Mouse (Mus musculus) G1E-ER4 (cell line): ENCODE measurements around the gene Per1. TPM values are rescaled to one million over a fixed set of nuclear protein-coding genes. Genes with fewer than 3 reads are reported as not detected.

Experiments
- GATA1 ChIP-seq: IDR thresholded peaks from one replicate; pipeline ENCODE4 v1.8.0; 2012; ENCODE audit warnings: low read length, inconsistent platforms
- polyA plus RNA-seq: library from polyadenylated mRNA; stranded (reverse); fragments of >175 nt; gene quantifications from 2 replicates; pipeline ENCODE4 v1.2.3, GENCODE M21; 2012

Per1 gene
- polyA plus RNA-seq, 1 experiment = 25.0 TPM

DNA sequence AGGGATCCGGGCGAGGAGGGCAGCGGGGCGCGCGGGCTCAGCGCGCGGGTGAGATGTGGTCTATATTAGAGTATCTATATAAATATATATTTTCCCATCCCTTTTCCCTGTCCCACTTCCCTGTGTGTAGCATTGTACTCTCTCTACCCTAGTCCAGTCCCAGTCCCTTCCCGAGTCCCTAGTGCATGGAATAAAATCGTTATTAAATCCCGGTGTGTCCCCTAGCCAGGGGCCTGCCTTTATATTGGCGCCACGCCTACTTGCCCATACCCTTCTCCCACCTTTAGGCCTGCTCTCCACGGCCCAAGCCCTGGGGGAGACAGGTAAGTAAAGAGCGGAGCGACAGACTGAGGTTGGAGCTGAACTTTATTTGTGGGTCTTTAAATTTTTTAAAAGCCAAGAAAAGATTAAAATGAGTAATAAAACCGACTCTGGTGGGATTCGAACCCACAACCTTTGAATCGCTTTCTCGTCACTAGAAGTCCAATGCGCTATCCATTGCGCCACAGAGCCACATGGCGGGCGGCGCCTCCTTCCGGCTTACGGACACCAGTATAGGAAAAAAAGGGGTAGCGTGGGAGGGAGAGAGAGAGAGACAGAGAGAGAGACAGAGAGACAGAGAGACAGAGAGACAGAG is 28.2 kb downstream of the Per1 start:
- no peak for TF ChIP-seq GATA1

DNA sequence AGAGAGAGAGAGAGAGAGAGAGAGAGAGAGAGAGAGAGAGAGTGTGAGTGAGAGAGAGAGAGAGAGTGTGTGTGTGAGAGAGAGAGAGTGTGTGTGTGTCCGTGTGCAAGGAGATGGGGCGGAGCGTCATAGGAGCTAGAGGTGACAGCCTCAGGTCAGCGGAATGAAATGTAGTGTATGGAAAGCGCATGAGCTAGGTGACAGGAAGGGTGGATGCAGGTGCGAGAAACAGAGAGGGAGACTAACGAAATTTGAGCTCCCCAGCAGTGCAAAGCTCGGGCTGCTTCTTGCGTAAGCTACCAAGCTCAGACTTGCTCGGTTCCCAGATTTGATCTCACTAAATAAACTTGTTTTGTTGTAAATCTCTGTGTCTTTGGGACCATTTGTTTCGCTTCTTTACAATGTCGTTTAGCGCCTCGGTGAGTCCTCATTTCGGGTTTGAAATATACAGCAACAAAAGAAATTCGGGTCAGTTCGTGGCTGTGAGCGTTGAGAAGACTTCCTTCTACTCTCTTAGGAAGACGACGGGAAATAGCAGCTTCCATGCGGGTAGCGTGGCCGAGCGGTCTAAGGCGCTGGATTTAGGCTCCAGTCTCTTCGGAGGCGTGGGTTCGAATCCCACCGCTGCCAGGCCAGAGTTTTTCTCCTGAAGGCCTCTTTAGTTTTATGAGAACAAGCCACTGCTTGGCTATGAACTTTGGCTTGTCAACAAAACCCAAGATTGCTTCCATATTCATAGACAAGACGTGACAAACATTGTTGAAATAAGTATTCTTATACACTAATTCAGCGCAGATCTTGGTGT is 28.9 kb downstream of the Per1 start:
- TF ChIP-seq GATA1 = no peak

DNA sequence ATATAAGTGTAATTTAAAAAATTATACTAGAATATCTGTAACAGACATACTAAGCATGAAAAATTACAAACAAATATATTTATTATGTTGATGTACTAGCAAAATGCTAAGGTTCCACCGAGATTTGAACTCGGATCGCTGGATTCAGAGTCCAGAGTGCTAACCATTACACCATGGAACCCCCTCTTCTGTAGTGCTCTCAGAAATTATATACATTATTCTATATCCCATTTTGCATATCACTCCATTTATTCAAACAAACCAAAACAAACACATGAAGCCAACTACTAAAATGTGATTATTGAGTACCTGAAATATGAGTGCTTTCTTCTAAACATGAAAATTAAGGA is 29.5 kb downstream of the Per1 start:
- TF ChIP-seq GATA1 = no peak

GRCm38 (mm10) chr11:69125041-69125851 is 30.2 kb downstream of the Per1 start:
- TF ChIP-seq GATA1 = no peak

- TF ChIP-seq GATA1 = no peak
These were observed 30.7 kb downstream of the Per1 start, which contains the start of gene Aloxe3 for GRCm38 (mm10) chr11:69125852-69125918. Aloxe3 (plus strand) TSS chr11:69125896.

GRCm38 (mm10) chr11:69125919-69126705 is 31.1 kb downstream of the Per1 start:
- no peak for TF ChIP-seq GATA1

DNA sequence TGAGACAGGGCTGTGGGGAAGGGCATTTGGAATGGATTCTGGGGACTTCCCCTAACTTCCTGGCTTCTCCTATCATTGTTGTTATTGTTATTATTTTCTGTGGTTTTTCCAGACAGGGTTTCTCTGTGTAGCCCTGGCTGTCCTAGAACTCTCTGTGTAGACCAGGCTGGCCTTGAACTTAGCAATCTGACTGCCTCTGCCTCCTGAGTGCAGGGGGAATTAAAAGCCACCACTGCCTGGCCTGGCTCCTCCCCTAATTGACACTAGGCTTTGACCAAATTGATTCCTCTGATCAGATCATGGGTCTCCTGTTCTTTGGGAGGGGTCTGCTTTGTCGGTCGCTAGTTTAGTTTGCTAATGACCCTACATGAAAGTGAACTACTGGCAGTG is 31.7 kb downstream of the Per1 start:
- no peak for TF ChIP-seq GATA1

GRCm38 (mm10) chr11:69128426-69129122 is 33.6 kb downstream of the Per1 start:
- TF ChIP-seq GATA1 = no peak

DNA sequence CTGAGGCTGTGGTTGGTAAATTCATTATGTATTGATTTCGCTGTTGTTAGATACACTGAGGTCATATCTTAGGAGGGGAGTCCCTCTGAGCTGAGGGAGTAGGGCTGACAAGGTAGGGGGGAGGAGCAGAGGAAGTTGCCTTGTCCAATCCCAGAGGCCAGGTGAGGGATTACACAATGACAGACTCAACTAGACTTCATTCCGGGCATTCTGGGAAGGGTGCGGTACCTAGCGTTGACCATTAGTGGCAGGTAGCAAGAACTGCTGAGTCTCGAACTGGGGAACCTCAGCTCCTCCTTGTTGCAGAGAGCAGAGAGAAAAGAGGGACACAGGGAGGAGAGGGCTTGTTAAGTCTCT is 38.5 kb downstream of the Per1 start:
- TF ChIP-seq GATA1 = no peak

GRCm38 (mm10) chr11:69133923-69134621 is 39.1 kb downstream of the Per1 start:
- no peak for TF ChIP-seq GATA1

- TF ChIP-seq GATA1 = no peak
These were observed 39.6 kb downstream of the Per1 start for GRCm38 (mm10) chr11:69134622-69134968.

- no peak for TF ChIP-seq GATA1
These were observed 40.3 kb downstream of the Per1 start for GRCm38 (mm10) chr11:69135361-69135760.

- TF ChIP-seq GATA1 = no peak
These were observed 52.5 kb downstream of the Per1 start for GRCm38 (mm10) chr11:69147546-69147945.

DNA sequence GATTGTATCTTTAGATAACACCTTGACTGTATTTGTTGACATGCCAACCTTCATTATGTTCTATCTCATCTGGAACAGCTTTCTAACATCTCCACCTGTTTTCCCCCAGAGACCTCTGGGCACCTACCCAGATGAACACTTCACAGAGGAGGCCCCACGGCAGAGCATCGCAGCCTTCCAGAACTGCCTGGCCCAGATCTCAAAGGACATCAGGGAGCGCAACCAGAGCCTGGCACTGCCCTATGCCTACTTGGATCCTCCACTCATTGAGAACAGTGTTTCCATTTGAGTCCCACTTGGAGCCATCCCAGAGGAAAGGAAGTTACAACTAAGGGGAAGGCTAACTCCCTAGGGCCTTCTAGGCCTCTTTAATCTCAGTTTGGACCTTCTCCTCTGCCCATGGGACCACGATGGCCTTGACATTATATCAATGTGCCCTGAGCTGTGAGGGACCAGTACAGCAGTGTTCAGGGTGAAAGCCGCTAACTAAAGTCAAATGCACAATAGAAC is 53.5 kb downstream of the Per1 start:
- no peak for TF ChIP-seq GATA1

DNA sequence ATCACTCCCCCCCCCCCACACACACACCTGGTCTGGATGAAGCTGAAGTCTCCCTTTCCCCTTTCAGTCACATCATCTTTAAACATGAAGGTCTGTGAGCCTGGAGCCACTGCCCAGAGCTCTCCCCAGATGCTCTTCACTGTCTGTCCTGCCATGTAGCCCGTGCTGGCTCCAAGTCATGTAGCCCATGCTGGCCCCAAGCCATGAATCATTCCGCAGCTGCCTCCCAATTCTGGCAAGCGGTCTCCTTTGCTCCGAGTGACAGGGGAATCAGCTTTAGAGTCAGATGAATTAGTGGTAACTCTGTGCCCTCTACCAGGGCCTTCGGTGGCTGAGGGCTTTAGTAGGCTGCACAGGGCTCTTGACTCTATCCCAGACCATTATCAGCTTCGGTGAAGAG is 54.7 kb downstream of the Per1 start:
- TF ChIP-seq GATA1 = no peak
